Comparison of ENCODE assay signal across 26 mouse cellular contexts in the genomic region with DNA sequence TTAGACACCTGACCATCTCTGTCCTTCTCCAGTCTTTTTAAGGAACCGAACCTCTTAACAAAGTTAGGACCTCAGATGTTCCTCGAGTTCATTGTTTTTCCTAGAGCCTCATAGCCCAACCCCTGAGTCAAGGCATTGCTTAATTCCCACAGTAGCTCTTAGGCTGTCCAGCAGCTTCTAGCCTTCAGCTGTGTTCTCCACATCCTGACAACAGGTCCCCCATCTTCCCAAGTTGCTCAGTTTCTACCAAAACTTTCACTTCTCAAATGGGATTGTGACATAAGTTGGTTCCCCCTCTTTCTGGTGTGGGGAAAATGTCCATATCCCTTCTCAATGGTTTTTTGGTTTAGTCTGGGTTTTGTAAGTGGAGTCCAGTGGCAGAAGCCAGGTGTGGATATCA. TPM values are rescaled to one million over a fixed set of nuclear protein-coding genes. Genes with fewer than 3 reads are reported as not detected.
"Had no signal": no experiment of that assay in that cellular context is flagged by ENCODE, and none has a peak within 500 bp of the region (broad histone marks: within the 10 kb centered on the region; RNA-seq: fewer than 3 reads in every experiment).

No protein-coding gene starts in this region.

- DNase-seq: cerebellum, adult 2 months; cerebellum, adult 8-10 months; cerebellum, adult 9-10 months; cerebellum, adult 9-11 months; cerebellum, postnatal 10 days; cerebellum, postnatal 14 days; cerebellum, postnatal 25 days; cerebellum, postnatal 36 days; embryo, embryonic 11 days; forebrain, postnatal 0 days; gastrocnemius, adult 2 months; gastrocnemius, postnatal 10 days; gastrocnemius, postnatal 14 days; gastrocnemius, postnatal 25 days; gastrocnemius, postnatal 36 days; heart, adult 18-20 months; heart, adult 2 months had no signal

- ATAC-seq: forebrain, embryonic 13.5 days; forebrain, embryonic 14.5 days; forebrain, embryonic 15.5 days; forebrain, embryonic 16.5 days; forebrain, postnatal 0 days had no signal

RNA-seq across cellular contexts. Expression of a gene that starts 20.0 kb away (rescaled TPM):
- total RNA-seq: common myeloid progenitor, adult 5-6 weeks; forebrain, postnatal 0 days; gastrocnemius, adult 18-20 months; gastrocnemius, adult 2 months; gastrocnemius, adult 8-10 months; gastrocnemius, postnatal 10 days; gastrocnemius, postnatal 14 days; gastrocnemius, postnatal 25 days; gastrocnemius, postnatal 36 days; gastrocnemius, postnatal 4 days; heart, adult 18-20 months; heart, adult 2 months; heart, adult 8-10 months had no signal

RNA-seq across cellular contexts. Expression of a gene that starts 30.0 kb away (rescaled TPM):
- total RNA-seq: common myeloid progenitor, adult 5-6 weeks; forebrain, postnatal 0 days; gastrocnemius, adult 18-20 months; gastrocnemius, adult 2 months; gastrocnemius, adult 8-10 months; gastrocnemius, postnatal 10 days; gastrocnemius, postnatal 14 days; gastrocnemius, postnatal 25 days; gastrocnemius, postnatal 36 days; gastrocnemius, postnatal 4 days; heart, adult 18-20 months; heart, adult 2 months; heart, adult 8-10 months had no signal

RNA-seq across cellular contexts. Expression of a gene that starts 40.4 kb away (rescaled TPM):
- total RNA-seq: common myeloid progenitor, adult 5-6 weeks; forebrain, postnatal 0 days; gastrocnemius, adult 18-20 months; gastrocnemius, adult 2 months; gastrocnemius, adult 8-10 months; gastrocnemius, postnatal 10 days; gastrocnemius, postnatal 14 days; gastrocnemius, postnatal 25 days; gastrocnemius, postnatal 36 days; gastrocnemius, postnatal 4 days; heart, adult 18-20 months; heart, adult 2 months; heart, adult 8-10 months had no signal
